In genomic region chr9:108479241-108479640, GRCm38 (mm10) we compare ENCODE assay signal across 8 mouse cellular contexts. TPM values are rescaled to one million over a fixed set of nuclear protein-coding genes. Genes with fewer than 3 reads are reported as not detected.
DNase-seq lines count a peak whose midpoint lies in the region; ATAC-seq and TF ChIP-seq lines count a peak whose summit lies in the region.

No protein-coding gene starts in this region.

- no peak overlapping the region for H3K9ac ChIP-seq in liver, embryonic 12.5 days
- peak overlapping the region; percentile 39 for H3K9ac ChIP-seq in stomach, postnatal 0 days (ENCODE audit: low read length)

- peaks cover 21% of the 10 kb centered on the region for H3K4me1 ChIP-seq in testis, adult 2 months (ENCODE audit: control insufficient read depth, insufficient read depth, low read length)
- peaks cover 23% of the 10 kb centered on the region for H3K4me1 ChIP-seq in liver, embryonic 12.5 days
- H3K4me1 ChIP-seq in stomach, postnatal 0 days (replicated peaks; ENCODE audit: control insufficient read depth, insufficient read depth), result peaks cover 2% of the 10 kb centered on the region; the same call in 1 of the 2 replicates

- TF ChIP-seq CTCF in testis, adult 2 months (IDR thresholded peaks at IDR 0.05; ENCODE audit: control insufficient read depth, insufficient read depth, insufficient replicate concordance, low read depth, low read length), result no peak
- no peak for TF ChIP-seq CTCF in stomach, postnatal 0 days (IDR thresholded peaks at IDR 0.05; ENCODE audit: low read depth)

- 37% methylated on average over 11 of the region's 11 CpGs for WGBS in liver, embryonic 12.5 days (ENCODE audit: insufficient replicate concordance)
- 31% methylated on average over 11 of the region's 11 CpGs for WGBS in stomach, postnatal 0 days

- TF ChIP-seq POLR2A in testis, adult 2 months (IDR thresholded peaks at IDR 0.05; ENCODE audit: control insufficient read depth, low read depth, low read length), result no peak

- H3K27ac ChIP-seq in testis, adult 2 months (ENCODE audit: control insufficient read depth, insufficient read depth, low read depth, low read length), result peak overlapping the region; percentile 75
- no peak overlapping the region for H3K27ac ChIP-seq in liver, embryonic 12.5 days
- H3K27ac ChIP-seq in stomach, postnatal 0 days (replicated peaks), result peak overlapping the region; percentile 59

- no peaks in the 10 kb centered on the region for H3K27me3 ChIP-seq in testis, adult 2 months (ENCODE audit: control insufficient read depth, insufficient read depth, low read length)
- H3K27me3 ChIP-seq in liver, embryonic 12.5 days (replicated peaks), result peaks cover 32% of the 10 kb centered on the region
- H3K27me3 ChIP-seq in stomach, postnatal 0 days (ENCODE audit: control insufficient read depth, insufficient read depth, low read length), result no peaks in the 10 kb centered on the region

- H3K9me3 ChIP-seq in liver, embryonic 12.5 days (replicated peaks), result no peaks in the 10 kb centered on the region
- H3K9me3 ChIP-seq in stomach, postnatal 0 days (ENCODE audit: control insufficient read depth, low read length), result no peaks in the 10 kb centered on the region

- no peak for TF ChIP-seq EP300 in stomach, postnatal 0 days (optimal IDR thresholded peaks at IDR 0.05)

- peak overlapping the region; percentile 66 for H3K4me2 ChIP-seq in liver, embryonic 12.5 days
- H3K4me2 ChIP-seq in stomach, postnatal 0 days (replicated peaks; ENCODE audit: low read depth), result peak overlapping the region; percentile 87

- no peaks in the 10 kb centered on the region for H3K36me3 ChIP-seq in testis, adult 2 months (ENCODE audit: control insufficient read depth, insufficient read depth, low read length)
- H3K36me3 ChIP-seq in liver, embryonic 12.5 days, result 0 out of 2 replicates have a peak, but pooled peaks cover 7% of the 10 kb centered on the region
- peaks cover 9% of the 10 kb centered on the region; the same call in 1 of the 2 replicates for H3K36me3 ChIP-seq in stomach, postnatal 0 days (ENCODE audit: control insufficient read depth, insufficient read depth, low read length)

- no peak for ATAC-seq in liver, embryonic 12.5 days
- no peak for ATAC-seq in stomach, postnatal 0 days (ENCODE audit: low FRiP score, low TSS enrichment)

- H3K4me3 ChIP-seq in testis, adult 2 months (ENCODE audit: control insufficient read depth, low read depth, low read length), result peak overlapping the region; percentile 80
- peak overlapping the region; percentile 55; the same call in 1 of the 2 replicates for H3K4me3 ChIP-seq in liver, embryonic 12.5 days
- peak overlapping the region; percentile 40 for H3K4me3 ChIP-seq in stomach, postnatal 0 days (ENCODE audit: low read depth, low read length)

- DNase-seq in adrenal gland, postnatal 10 days, result peak; percentile 29
- DNase-seq in adrenal gland, postnatal 25 days, result no peak
- no peak for DNase-seq in testis, postnatal 10 days (ENCODE audit: low spot score)
- no peak for DNase-seq in stomach, postnatal 0 days (ENCODE audit: low spot score)
- no peak for DNase-seq in thymus, postnatal 0 days (ENCODE audit: low spot score)
- no peak for DNase-seq in frontal cortex, postnatal 25 days (ENCODE audit: low spot score in 2 of 2)

RNA-seq across cellular contexts. Expression of gene Lamb2, which starts 0.3 kb away (rescaled TPM):
- 100 to 1,000 TPM; 108 to 131 TPM for total RNA-seq in adrenal gland, postnatal 10 days (2021)
- 114 and 134 TPM in 2 replicates for total RNA-seq in adrenal gland, postnatal 25 days (2021)
- 23.3 and 24.3 TPM in 2 replicates for polyA plus RNA-seq in testis, adult 2 months (2012; rRNA removed)
- polyA plus RNA-seq in liver, embryonic 12.5 days (2016; fragmentation: Nextera tagmentation; extraction: Ambion mirVana), result 9.8 and 10.9 TPM in 2 replicates
- 19.2 and 21.8 TPM in 2 replicates for polyA plus RNA-seq in stomach, postnatal 0 days (2015; fragmentation: Nextera tagmentation; extraction: Ambion mirVana)
- polyA plus RNA-seq in thymus, postnatal 0 days (2015; fragmentation: Nextera tagmentation; extraction: Ambion mirVana), result 3.9 and 4.4 TPM in 2 replicates

RNA-seq across cellular contexts. Expression of gene Usp19, which starts 11.2 kb away (rescaled TPM):
- total RNA-seq in adrenal gland, postnatal 10 days (2021), result 100 to 1,000 TPM; 124 to 156 TPM
- total RNA-seq in adrenal gland, postnatal 25 days (2021), result 292 and 314 TPM in 2 replicates
- polyA plus RNA-seq in testis, adult 2 months (2012; rRNA removed), result 128 and 134 TPM in 2 replicates
- polyA plus RNA-seq in liver, embryonic 12.5 days (2016; fragmentation: Nextera tagmentation; extraction: Ambion mirVana), result 48.0 and 52.1 TPM in 2 replicates
- polyA plus RNA-seq in stomach, postnatal 0 days (2015; fragmentation: Nextera tagmentation; extraction: Ambion mirVana), result 22.2 and 22.7 TPM in 2 replicates
- polyA plus RNA-seq in thymus, postnatal 0 days (2015; fragmentation: Nextera tagmentation; extraction: Ambion mirVana), result 52.3 and 57.7 TPM in 2 replicates

RNA-seq across cellular contexts. Expression of gene Klhdc8b, which starts 17.9 kb away (rescaled TPM):
- total RNA-seq in adrenal gland, postnatal 10 days (2021), result 10 to 100 TPM; 25.6 to 34.8 TPM
- 33.2 and 38.8 TPM in 2 replicates for total RNA-seq in adrenal gland, postnatal 25 days (2021)
- 15.2 and 18.7 TPM in 2 replicates for polyA plus RNA-seq in testis, adult 2 months (2012; rRNA removed)
- polyA plus RNA-seq in liver, embryonic 12.5 days (2016; fragmentation: Nextera tagmentation; extraction: Ambion mirVana), result 17.7 and 18.8 TPM in 2 replicates
- polyA plus RNA-seq in stomach, postnatal 0 days (2015; fragmentation: Nextera tagmentation; extraction: Ambion mirVana), result 37.2 and 46.7 TPM in 2 replicates
- polyA plus RNA-seq in thymus, postnatal 0 days (2015; fragmentation: Nextera tagmentation; extraction: Ambion mirVana), result 9.5 and 11.2 TPM in 2 replicates

RNA-seq across cellular contexts. Expression of gene Ccdc71, which starts 18.9 kb away (rescaled TPM):
- 10 to 100 TPM; 39.3 to 43.6 TPM for total RNA-seq in adrenal gland, postnatal 10 days (2021)
- total RNA-seq in adrenal gland, postnatal 25 days (2021), result 36.9 and 51.4 TPM in 2 replicates
- 19.4 and 20.6 TPM in 2 replicates for polyA plus RNA-seq in testis, adult 2 months (2012; rRNA removed)
- polyA plus RNA-seq in liver, embryonic 12.5 days (2016; fragmentation: Nextera tagmentation; extraction: Ambion mirVana), result 28.5 and 32.9 TPM in 2 replicates
- polyA plus RNA-seq in stomach, postnatal 0 days (2015; fragmentation: Nextera tagmentation; extraction: Ambion mirVana), result 29.7 and 32.2 TPM in 2 replicates
- polyA plus RNA-seq in thymus, postnatal 0 days (2015; fragmentation: Nextera tagmentation; extraction: Ambion mirVana), result 51.0 and 54.2 TPM in 2 replicates

RNA-seq across cellular contexts. Expression of gene Qars, which starts 28.3 kb away (rescaled TPM):
- 100 to 1,000 TPM; 137 to 147 TPM for total RNA-seq in adrenal gland, postnatal 10 days (2021)
- 221 and 259 TPM in 2 replicates for total RNA-seq in adrenal gland, postnatal 25 days (2021)
- 159 and 195 TPM in 2 replicates for polyA plus RNA-seq in testis, adult 2 months (2012; rRNA removed)
- 74.4 and 79.9 TPM in 2 replicates for polyA plus RNA-seq in liver, embryonic 12.5 days (2016; fragmentation: Nextera tagmentation; extraction: Ambion mirVana)
- polyA plus RNA-seq in stomach, postnatal 0 days (2015; fragmentation: Nextera tagmentation; extraction: Ambion mirVana), result 66.4 and 70.6 TPM in 2 replicates
- polyA plus RNA-seq in thymus, postnatal 0 days (2015; fragmentation: Nextera tagmentation; extraction: Ambion mirVana), result 113 and 119 TPM in 2 replicates
